Mouse (Mus musculus): ENCODE data around the gene Auh.

- TF ChIP-seq CTCF (IDR thresholded peaks at IDR 0.05) (no peak), POLR2A (IDR thresholded peaks at IDR 0.05; ENCODE audit: insufficient read depth, low read depth, low read length) (no peak)
Observed at GRCm38 (mm10) chr13:52875541-52876325, 53.7 kb downstream of the Auh start.
